Mouse (Mus musculus) G1E (cell line): Measurements from ENCODE around the gene Sh3pxd2a. TPM values are rescaled to one million over a fixed set of nuclear protein-coding genes. Genes with fewer than 3 reads are reported as not detected.

ENCODE experiments used
- ATAC-seq: 2 replicates; pipeline ENCODE4 v1.8.0; 2016; ENCODE audit warnings: mild to moderate bottlenecking; ENCODE audit not compliant: insufficient number of reproducible peaks, poor library complexity, low FRiP score, severe bottlenecking; ENCODE audit errors: extremely low read depth
- DNase-seq: peaks from one replicate; pipeline ENCODE4 v3.0.0; 2012; ENCODE audit warnings: low spot score
- H3K27me3 ChIP-seq: 2 replicates; pipeline ENCODE4 v1.6.1; 2012; ENCODE audit warnings: mild to moderate bottlenecking, low read length, inconsistent platforms; ENCODE audit not compliant: insufficient read depth
- H3K36me3 ChIP-seq: replicated peaks from 2 replicates; pipeline ENCODE3; 2012; ENCODE audit warnings: mild to moderate bottlenecking, inconsistent platforms
- H3K4me1 ChIP-seq: 2 replicates; pipeline ENCODE4 v1.6.1; 2012; ENCODE audit warnings: low read depth, low read length, inconsistent platforms, mixed read lengths; ENCODE audit not compliant: insufficient read depth
- H3K4me3 ChIP-seq: 2 replicates; pipeline ENCODE4 v1.5.1; 2012; ENCODE audit warnings: low read depth, mild to moderate bottlenecking, inconsistent platforms, low read length, moderate library complexity, mixed read lengths
- H3K9me3 ChIP-seq: replicated peaks from 2 replicates; pipeline ENCODE4 v1.6.1; 2012; ENCODE audit warnings: inconsistent platforms
- CTCF ChIP-seq: IDR thresholded peaks from 2 replicates; pipeline ENCODE4 v1.5.1; 2012; ENCODE audit warnings: low read depth, low read length, inconsistent platforms, mixed read lengths
- GATA1 ChIP-seq: IDR thresholded peaks from 2 replicates; pipeline ENCODE4 v1.6.1; 2012; ENCODE audit warnings: borderline replicate concordance, low read length, inconsistent platforms, mixed read lengths
- GATA2 ChIP-seq: IDR thresholded peaks from 2 replicates; pipeline ENCODE4 v1.6.1; 2012; ENCODE audit warnings: low read depth, low read length, inconsistent platforms, borderline replicate concordance
- POLR2AphosphoS5 ChIP-seq: IDR thresholded peaks from 2 replicates; pipeline ENCODE4 v1.6.1; 2012; ENCODE audit warnings: low read depth, low read length, inconsistent platforms; ENCODE audit not compliant: insufficient replicate concordance
- TAL1 ChIP-seq: conservative IDR thresholded peaks from 2 replicates; pipeline ENCODE4 v1.6.1; 2012; ENCODE audit warnings: low read depth, low read length, inconsistent platforms, mixed read lengths
- polyA plus RNA-seq: library from polyadenylated mRNA; stranded (reverse); fragments of >175 nt; gene quantifications from 2 replicates; pipeline ENCODE4 v1.2.3, GENCODE M21; 2012
- total RNA-seq, 2 experiments: library from RNA; stranded (forward) in 1 of 2; stranded (reverse) in 1 of 2; fragments of 200-1000 nt in 1 of 2; fragments of >200 nt in 1 of 2; fragmentation: Nextera tagmentation in 1 of 2; gene quantifications; 2 replicates each; pipeline ENCODE4 v1.2.3; 2014 to 2017

Sh3pxd2a gene
- total and polyA plus RNA-seq, 3 experiments = 0.16 TPM; not detected in 2

DNA sequence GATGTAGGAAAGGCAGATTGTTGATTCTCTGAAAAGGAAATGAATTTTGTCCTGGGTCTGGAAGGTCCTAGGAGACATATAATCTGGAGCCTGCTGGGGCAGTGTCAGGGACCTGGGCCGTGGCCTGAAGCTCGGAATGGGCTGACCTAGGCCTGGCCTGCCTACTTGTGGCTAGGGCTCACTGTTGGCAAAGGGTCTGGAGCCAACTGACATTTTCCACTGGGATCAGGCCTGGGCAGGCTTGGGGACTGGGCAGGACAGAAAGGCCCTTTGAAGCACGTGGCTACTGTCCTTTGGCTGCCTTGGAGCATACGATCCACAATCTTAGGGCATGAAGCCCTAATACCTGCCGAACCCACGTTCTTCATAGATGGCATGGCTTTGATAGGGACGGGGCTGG is 234.1 kb downstream of the Sh3pxd2a start:
- ATAC-seq = no peak
- Histone ChIP-seq H3K36me3 (no peaks in the 10 kb centered on the region), H3K4me3 (no peak overlapping the region), H3K9me3 (no peaks in the 10 kb centered on the region), H3K27me3 (peaks cover 3% of the 10 kb centered on the region; the same call in 1 of the 2 replicates), H3K4me1 (no peaks in the 10 kb centered on the region)
- no peak for TF ChIP-seq CTCF
- no peak for TF ChIP-seq GATA2
- TF ChIP-seq GATA1 = no peak
- no peak for TF ChIP-seq TAL1
- TF ChIP-seq POLR2AphosphoS5 = no peak
- DNase-seq = no peak

DNA sequence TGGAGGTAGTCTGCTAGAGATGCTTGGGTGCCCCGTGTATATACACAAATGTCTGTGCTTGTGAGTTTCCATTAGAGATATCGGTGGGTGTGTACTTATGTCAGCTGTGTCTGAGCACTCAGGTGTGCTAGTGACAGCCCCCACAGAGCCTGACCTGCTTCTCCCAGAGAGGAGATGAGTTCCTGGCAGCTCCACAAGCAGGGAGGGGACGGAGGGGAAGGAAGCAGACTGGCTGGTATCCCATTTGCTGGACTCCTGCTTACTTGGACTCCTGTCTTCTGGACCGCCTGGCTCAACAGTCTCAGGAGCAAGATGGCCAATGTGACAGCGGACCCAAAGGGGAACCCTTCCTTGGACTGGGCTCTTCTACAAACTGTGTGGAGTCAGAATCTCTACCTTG is 234.7 kb downstream of the Sh3pxd2a start:
- no peaks in the 10 kb centered on the region for H3K4me1 ChIP-seq
- DNase-seq (no peak), ATAC-seq (no peak)
- peaks cover 3% of the 10 kb centered on the region; the same call in 1 of the 2 replicates for H3K27me3 ChIP-seq
- H3K9me3 ChIP-seq = no peaks in the 10 kb centered on the region
- no peak for TF ChIP-seq GATA2
- TF ChIP-seq GATA1 = no peak
- no peak for TF ChIP-seq TAL1
- no peak for TF ChIP-seq POLR2AphosphoS5
- TF ChIP-seq CTCF = no peak
- no peak overlapping the region for H3K4me3 ChIP-seq
- no peaks in the 10 kb centered on the region for H3K36me3 ChIP-seq

DNA sequence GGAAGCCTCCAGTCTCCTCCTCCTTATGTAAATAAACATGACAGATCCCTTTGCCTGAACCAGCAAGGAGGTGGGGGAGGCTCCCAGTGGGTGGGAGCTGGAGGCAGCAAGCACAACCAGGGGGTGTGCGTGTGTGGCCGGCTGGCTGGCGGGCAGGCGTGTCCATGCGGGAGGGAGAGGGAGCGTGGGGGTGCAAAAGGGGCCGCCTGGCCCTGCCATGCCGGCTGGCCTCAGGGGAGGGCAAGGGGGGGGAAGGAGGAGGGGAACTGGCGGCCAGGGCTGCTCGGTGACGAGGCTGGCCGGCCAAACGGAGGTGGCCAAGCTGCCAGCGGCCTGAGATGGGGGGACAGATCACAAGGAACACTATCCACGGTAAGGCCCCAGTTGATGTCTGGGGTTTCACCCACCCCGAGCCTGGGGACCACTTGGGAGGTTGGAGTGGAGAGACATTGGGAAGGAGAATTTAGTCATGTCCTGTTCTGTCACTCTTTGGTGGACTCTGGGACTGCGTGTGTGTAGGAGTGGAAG is 235.4 kb downstream of the Sh3pxd2a start:
- no peak overlapping the region for H3K4me3 ChIP-seq
- ATAC-seq = no peak

DNA sequence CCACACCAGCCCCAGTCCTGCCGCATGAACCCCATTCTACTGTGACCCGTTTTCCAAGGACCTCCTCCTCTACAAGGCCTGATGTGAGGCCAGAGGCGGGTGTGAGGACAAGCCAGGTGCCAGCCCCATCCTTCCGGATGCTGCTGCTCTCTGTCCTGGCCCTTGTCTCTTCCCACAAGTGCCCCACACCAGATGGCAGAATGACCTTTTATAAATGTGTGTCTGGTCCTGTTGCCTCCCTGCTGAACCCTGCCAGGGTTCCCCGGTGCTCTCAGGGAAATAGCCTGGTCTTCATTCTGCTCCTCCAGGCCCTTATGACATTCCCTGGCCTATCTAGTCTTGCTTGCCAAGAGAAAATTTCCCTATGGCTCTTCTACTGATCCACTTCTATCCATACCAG is 238.4 kb downstream of the Sh3pxd2a start:
- Histone ChIP-seq H3K36me3 (no peaks in the 10 kb centered on the region), H3K4me3 (no peak overlapping the region), H3K9me3 (no peaks in the 10 kb centered on the region), H3K27me3 (peaks cover 9% of the 10 kb centered on the region), H3K4me1 (no peaks in the 10 kb centered on the region)
- DNase-seq = no peak
- ATAC-seq = no peak
- TF ChIP-seq GATA1 (no peak), GATA2 (no peak), TAL1 (no peak), CTCF (no peak), POLR2AphosphoS5 (no peak)

More for the DNA sequence above, 235.4 kb downstream of the Sh3pxd2a start:
- H3K4me1 ChIP-seq = no peaks in the 10 kb centered on the region
- no peaks in the 10 kb centered on the region for H3K36me3 ChIP-seq
- no peaks in the 10 kb centered on the region for H3K9me3 ChIP-seq
- TF ChIP-seq GATA1 (no peak), GATA2 (no peak), CTCF (no peak), TAL1 (no peak), POLR2AphosphoS5 (no peak)
- peaks cover 3% of the 10 kb centered on the region; the same call in 1 of the 2 replicates for H3K27me3 ChIP-seq
- no peak for DNase-seq

DNA sequence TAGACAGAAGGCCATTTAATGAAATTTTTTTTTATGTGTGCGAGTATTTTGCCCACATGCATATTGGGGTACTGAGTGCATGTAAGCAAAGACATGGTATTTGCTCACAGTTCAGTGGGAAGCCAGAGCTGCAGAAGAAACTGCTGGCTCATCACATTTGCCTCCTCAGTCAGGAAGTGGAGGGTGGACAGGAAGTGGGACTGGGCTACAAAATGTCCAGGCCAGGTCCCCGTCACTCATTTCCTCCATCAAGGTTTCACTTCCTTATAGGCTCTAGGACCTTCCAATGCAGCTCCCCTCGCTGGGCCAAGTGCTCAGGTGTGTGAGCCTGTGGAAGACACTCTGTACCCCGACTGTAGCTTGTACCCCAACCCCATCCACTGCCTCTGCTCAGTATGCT is 239.5 kb downstream of the Sh3pxd2a start:
- H3K4me3 ChIP-seq = no peak overlapping the region
- ATAC-seq (no peak), DNase-seq (no peak)
- no peaks in the 10 kb centered on the region for H3K4me1 ChIP-seq
- H3K36me3 ChIP-seq = no peaks in the 10 kb centered on the region
- peaks cover 9% of the 10 kb centered on the region for H3K27me3 ChIP-seq
- no peak for TF ChIP-seq GATA2
- TF ChIP-seq POLR2AphosphoS5 = no peak
- no peak for TF ChIP-seq TAL1
- no peak for TF ChIP-seq CTCF
- no peak for TF ChIP-seq GATA1
- no peaks in the 10 kb centered on the region for H3K9me3 ChIP-seq

DNA sequence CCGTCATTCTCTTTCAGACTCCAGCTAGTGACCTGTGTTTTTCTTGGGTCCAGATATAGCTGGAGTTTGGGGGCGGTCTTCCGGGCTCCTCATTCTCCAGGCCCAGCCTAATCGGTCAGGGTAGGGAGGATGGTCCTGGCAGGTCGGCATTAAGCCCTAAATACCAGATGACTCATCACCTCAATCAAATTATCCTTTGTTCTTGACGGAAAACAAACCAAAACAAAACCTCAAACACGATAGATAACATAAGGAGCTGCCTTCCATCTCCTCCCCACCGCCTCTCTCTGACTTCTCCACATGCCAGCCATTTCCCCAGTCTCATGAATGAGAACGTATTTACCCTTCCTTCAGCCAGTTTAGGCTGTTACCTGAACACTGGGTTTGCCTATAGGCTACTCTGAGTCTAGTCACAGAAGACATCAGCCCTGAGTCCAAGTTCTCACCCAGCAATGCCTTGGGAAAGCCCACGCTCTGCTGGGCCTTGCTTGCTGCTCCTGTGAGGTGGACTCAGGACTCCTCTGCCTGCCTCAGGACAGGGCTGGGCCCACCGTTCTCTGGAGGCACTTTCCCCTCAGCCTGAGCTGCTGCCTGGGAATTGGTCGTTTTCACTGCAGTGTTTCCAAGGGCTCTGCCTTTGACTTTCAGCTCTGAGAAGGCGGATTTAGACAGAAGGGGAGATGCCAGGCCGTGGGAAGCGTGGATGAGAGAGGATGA is 241.2 kb downstream of the Sh3pxd2a start:
- H3K27me3 ChIP-seq = peaks cover 6% of the 10 kb centered on the region
- ATAC-seq (no peak), DNase-seq (no peak)
- H3K36me3 ChIP-seq = no peaks in the 10 kb centered on the region
- no peaks in the 10 kb centered on the region for H3K4me1 ChIP-seq
- H3K4me3 ChIP-seq = no peak overlapping the region
- TF ChIP-seq GATA1 = no peak
- no peak for TF ChIP-seq CTCF
- TF ChIP-seq POLR2AphosphoS5 = no peak
- TF ChIP-seq GATA2 = no peak
- TF ChIP-seq TAL1 = no peak
- no peaks in the 10 kb centered on the region for H3K9me3 ChIP-seq
